Comparison of ENCODE assay signal across 8 mouse cellular contexts in genomic region chr7:16272681-16273080, GRCm38 (mm10). TPM values are rescaled to one million over a fixed set of nuclear protein-coding genes. Genes with fewer than 3 reads are reported as not detected.
DNase-seq lines count a peak whose midpoint lies in the region; ATAC-seq lines count a peak whose summit lies in the region.

No protein-coding gene starts in this region.

- peak overlapping the region; percentile 81 for H3K9ac ChIP-seq in hindbrain, embryonic 15.5 days

- peak overlapping the region; percentile 83 for H3K4me3 ChIP-seq in hindbrain, embryonic 15.5 days

- ATAC-seq in hindbrain, embryonic 15.5 days (ENCODE audit: low FRiP score, low read depth), result peak; percentile 74

- peak overlapping the region; percentile 84 for H3K4me2 ChIP-seq in hindbrain, embryonic 15.5 days

- no peaks in the 10 kb centered on the region for H3K9me3 ChIP-seq in hindbrain, embryonic 15.5 days

- peak overlapping the region; percentile 96 for H3K27ac ChIP-seq in hindbrain, embryonic 15.5 days (replicated peaks)

- DNase-seq in R1 (ENCODE audit: low read depth, low spot score), result peak; percentile 66
- peak; percentile 84 for DNase-seq in cerebellum, adult 9-11 months
- DNase-seq in frontal cortex, postnatal 14 days (ENCODE audit: low spot score in 2 of 2), result peak; percentile 50 to 58
- peak; percentile 69 to 79 for DNase-seq in left cerebral cortex, adult 18-20 months (ENCODE audit: low spot score in 2 of 2)
- peak; percentile 57 for DNase-seq in lung, postnatal 25 days (ENCODE audit: low spot score)
- peak; percentile 75 for DNase-seq in retina, postnatal 1 day
- DNase-seq in urinary bladder, adult 18-20 months (ENCODE audit: low spot score in 2 of 2), result peak; percentile 50 to 55

- no peaks in the 10 kb centered on the region for H3K27me3 ChIP-seq in hindbrain, embryonic 15.5 days

- peaks cover 37% of the 10 kb centered on the region for H3K4me1 ChIP-seq in hindbrain, embryonic 15.5 days (replicated peaks)

- peaks cover 13% of the 10 kb centered on the region for H3K36me3 ChIP-seq in hindbrain, embryonic 15.5 days

- WGBS in hindbrain, embryonic 15.5 days, result under 1% methylated on average over 40 of the region's 46 CpGs

RNA-seq across cellular contexts. Expression of gene Inafm1, which starts 0.7 kb away (rescaled TPM):
- polyA plus RNA-seq in hindbrain, embryonic 15.5 days (2015; fragmentation: Nextera tagmentation; extraction: Ambion mirVana), result 52.2 and 58.4 TPM in 2 replicates
- total RNA-seq in left cerebral cortex, adult 18-20 months (2021), result 10 to 100 TPM; 38.0 to 39.7 TPM

RNA-seq across cellular contexts. Expression of gene C5ar1, which starts 13.3 kb away (rescaled TPM):
- polyA plus RNA-seq in hindbrain, embryonic 15.5 days (2015; fragmentation: Nextera tagmentation; extraction: Ambion mirVana), result 2.2 and 2.7 TPM in 2 replicates
- total RNA-seq in left cerebral cortex, adult 18-20 months (2021), result 1 to 10 TPM; 1.2 to 2.4 TPM

RNA-seq across cellular contexts. Expression of gene Ccdc9, which starts 13.9 kb away (rescaled TPM):
- 29.3 and 29.6 TPM in 2 replicates for polyA plus RNA-seq in hindbrain, embryonic 15.5 days (2015; fragmentation: Nextera tagmentation; extraction: Ambion mirVana)
- 100 to 1,000 TPM in 1 of 2 experiments, 10 to 100 TPM in 1; 81.0 to 102 TPM for total RNA-seq in left cerebral cortex, adult 18-20 months (2021)

RNA-seq across cellular contexts. Expression of gene C5ar2, which starts 28.7 kb away (rescaled TPM):
- polyA plus RNA-seq in hindbrain, embryonic 15.5 days (2015; fragmentation: Nextera tagmentation; extraction: Ambion mirVana), result 0.10 and 0.14 TPM in 2 replicates
- total RNA-seq in left cerebral cortex, adult 18-20 months (2021), result under 1 TPM; 0.58 to 0.73 TPM

RNA-seq across cellular contexts. Expression of gene Bbc3, which starts 35.5 kb away (rescaled TPM):
- polyA plus RNA-seq in hindbrain, embryonic 15.5 days (2015; fragmentation: Nextera tagmentation; extraction: Ambion mirVana), result 28.9 and 31.7 TPM in 2 replicates
- total RNA-seq in left cerebral cortex, adult 18-20 months (2021), result 10 to 100 TPM in 1 of 2 experiments, 1 to 10 TPM in 1; 7.5 to 11.8 TPM

Comparison
In these comparisons a context has a peak if more than half of its experiments do, and no peak if none do; other contexts are left out.
1. Peak in every context shown above with its lines: DNase-seq, ATAC-seq, H3K4me3 ChIP-seq and H3K27ac ChIP-seq.